Mouse (Mus musculus) adrenal gland, postnatal 4 days (tissue): ENCODE data around the gene Csrp3. TPM values are rescaled to one million over a fixed set of nuclear protein-coding genes. Genes with fewer than 3 reads are reported as not detected.

Experiments used
- total RNA-seq, 2 experiments: library from RNA; stranded (reverse); gene quantifications; 2 replicates each; pipeline ENCODE4 v1.2.3; 2021

Csrp3 gene
- total RNA-seq, 2 experiments from 2014 or later, result 1.7 to 17.0 TPM

Other genes starting within 250 kb of the Csrp3 start
- gene Mrgprb3, start 204.2 kb downstream of the Csrp3 start, total RNA-seq, result not detected
- 10 to 100 TPM; 14.6 to 14.7 TPM for gene Zdhhc13, start 59.0 kb downstream of the Csrp3 start, total RNA-seq
- gene E2f8, start 33.6 kb upstream of the Csrp3 start, total RNA-seq, result 10 to 100 TPM; 15.5 to 18.8 TPM
- gene Nav2, start 60.7 kb upstream of the Csrp3 start, total RNA-seq, result 10 to 100 TPM; 26.8 to 35.3 TPM